Mouse (Mus musculus) c-Kit-positive CD71-positive TER-119-positive erythroid progenitor cells, embryonic 14.5 days (primary cell): ENCODE results near the gene Hes2.

Experiments
- DNase-seq: peaks from one replicate; pipeline ENCODE4 v3.0.0-alpha.2; 2013; ENCODE audit warnings: low spot score

Hes2 gene

DNA sequence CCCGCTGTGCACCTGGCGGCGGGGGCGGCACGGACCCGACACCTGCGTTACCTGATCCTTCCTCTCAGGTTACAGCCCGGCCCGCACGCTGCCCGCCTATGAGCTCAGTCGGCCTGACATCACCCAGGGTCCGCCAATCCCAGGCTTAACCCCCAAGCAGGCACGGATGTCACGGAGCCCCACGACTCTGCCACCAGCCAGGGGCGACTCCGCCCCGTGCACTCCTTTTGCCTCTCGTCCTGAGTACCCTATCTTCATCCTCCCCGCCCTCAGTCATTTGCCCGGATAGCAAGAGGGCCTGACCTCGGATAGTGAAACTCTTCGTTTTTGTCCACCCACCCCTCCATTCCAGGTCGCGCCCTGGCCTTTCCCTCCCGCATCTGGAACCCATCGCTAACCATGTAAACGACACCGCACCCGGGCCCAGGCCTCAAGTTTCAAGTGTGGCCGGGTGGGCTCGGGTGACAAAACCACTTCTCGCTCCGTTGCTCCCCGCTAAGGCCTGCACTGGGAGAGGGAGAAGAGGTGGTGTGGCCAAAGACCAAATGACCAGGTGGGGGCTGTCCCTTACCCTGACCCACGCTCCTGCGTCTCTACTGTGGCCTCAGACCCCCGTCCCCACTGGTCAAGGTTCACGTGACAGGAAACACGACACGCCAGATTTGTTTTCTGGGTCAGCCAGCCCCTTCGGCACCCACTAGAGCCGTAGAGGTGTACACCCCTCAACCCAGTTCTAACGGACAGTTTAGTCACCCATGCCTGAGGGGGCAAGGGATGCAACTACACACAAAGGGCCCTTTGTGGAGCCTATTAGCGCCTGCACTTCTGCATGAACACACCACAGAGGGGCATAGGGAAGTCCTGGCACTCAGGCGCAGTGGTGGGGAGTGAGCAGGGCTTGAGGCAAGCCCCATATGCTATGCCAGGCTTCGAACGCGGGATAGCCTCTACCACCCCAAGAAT is 26.6 kb upstream of the Hes2 start:
- no peak for DNase-seq

DNA sequence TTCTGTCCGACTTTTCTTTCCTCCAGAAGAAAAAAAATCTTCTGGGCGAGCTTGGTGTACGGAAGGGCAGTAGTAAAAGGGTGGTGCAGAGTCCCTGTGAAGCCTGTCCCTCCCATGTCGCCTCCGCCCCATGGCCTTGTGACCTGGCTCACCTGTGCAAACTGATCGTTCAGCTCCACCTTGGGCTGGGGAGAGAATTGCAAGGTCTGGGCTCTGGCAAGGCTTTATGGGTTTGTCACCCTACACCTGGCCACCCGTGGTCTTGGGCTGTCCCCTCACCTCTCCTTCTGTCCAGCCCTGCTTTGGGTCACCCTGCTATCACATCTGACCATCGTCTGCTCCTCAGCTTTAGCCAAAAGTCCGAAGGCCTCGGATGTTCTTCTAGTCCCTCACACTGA is 25.9 kb upstream of the Hes2 start:
- no peak for DNase-seq

DNA sequence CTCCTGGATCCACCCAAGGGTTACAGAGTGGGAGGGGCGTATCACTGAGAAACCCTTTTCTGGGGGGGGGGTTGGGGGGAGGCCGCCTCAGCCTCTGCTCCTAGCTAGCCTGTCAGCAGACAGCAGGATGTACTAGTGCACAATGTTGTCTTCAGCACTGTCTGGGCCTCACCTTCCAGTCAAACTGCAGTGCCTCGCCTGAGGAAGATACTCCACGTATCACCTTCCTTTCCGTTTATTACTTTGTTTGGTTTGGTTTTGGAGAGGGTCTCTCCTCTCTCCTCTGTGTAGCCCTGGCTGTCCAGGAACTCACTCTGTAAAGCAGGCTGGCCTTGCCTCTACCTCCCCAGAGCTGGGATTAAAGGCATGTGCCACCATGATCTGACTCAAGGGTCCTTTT is 25.5 kb upstream of the Hes2 start:
- DNase-seq: no peak

- DNase-seq: peak; percentile 62
Measured at GRCm38 (mm10) chr4:152134507-152134906, 24.2 kb upstream of the Hes2 start.

GRCm38 (mm10) chr4:152135363-152135762 is 23.3 kb upstream of the Hes2 start:
- no peak for DNase-seq

DNA sequence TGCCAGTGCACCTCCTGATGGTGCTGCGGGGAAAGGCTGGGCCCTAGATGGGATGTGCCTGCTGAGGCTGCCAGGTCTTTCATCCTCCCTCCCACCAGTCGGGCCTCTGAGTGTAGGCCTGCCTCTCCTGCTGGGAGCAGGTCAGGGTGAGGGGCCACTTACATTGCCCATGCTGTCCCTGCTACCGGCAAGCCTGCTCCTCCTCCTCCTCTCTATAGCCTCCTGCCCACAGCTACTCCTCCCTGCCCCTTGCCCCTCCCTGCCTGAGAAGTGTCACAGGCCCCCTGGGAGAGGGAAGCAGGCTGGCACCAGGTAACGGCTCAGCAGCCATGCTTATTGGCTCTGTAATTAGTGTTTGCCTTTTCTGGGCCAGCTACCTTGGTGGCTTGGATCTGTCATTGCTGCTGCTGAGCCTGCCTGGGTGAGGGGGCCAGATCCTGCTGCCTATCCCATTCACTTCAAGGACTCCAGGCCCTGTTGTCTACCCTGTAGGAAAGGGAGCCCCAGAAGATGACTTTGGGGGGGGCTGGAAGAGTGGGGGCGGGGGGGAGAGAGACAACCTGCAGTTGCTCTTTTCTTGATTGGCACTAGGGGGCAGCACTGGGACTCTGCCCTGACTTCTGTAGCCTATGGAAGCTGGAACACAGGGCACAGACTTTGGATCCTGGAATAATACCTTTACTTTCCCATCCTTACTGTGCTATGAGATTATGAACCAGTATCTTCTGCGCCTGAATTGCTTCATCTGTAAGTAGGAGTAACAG is 22.4 kb upstream of the Hes2 start:
- peak; percentile 46 for DNase-seq

GRCm38 (mm10) chr4:152136876-152137250 is 21.8 kb upstream of the Hes2 start:
- no peak for DNase-seq

DNA sequence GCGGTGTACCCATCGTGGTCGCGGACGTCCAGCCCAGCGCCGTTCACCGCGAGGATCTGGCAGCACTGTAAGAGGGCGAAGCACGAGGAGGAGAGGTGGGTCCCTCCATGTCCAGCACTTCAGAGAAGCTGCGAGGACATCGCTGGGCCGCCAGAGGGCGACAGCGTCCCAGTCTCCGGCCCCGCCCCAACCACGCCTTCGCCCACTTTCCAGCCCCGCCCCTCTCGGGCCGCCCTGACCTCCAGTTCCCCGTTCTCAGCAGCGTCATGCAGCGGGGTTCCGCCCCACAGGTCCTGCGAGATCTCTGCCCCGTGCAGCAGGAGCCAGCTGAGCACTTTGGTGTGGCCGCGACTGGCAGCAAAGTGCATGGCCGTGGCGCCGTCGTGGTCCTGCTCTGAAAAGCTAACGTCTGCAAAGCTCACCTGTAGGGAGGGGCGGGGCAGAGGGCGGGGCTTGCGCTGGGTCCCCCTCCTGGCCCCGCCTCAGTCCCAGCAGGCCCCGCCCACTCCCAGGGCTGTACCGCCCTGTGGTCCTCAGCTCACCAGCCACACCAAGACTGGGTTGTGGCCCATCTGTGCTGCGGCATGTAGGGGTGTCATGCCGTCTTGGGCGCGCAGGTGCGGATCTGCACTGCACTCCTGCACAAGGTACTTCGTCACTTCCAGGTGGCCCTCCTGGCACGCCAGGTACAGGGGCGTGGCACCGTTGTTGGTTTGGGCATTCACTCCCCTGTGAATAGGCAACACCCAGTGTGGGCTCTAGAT is 20.0 kb upstream of the Hes2 start:
- peak; percentile 85 for DNase-seq

GRCm38 (mm10) chr4:152140441-152140840 is 18.2 kb upstream of the Hes2 start:
- peak; percentile 64 for DNase-seq

- DNase-seq: no peak
Measured at GRCm38 (mm10) chr4:152141521-152142135, 17.0 kb upstream of the Hes2 start.

DNA sequence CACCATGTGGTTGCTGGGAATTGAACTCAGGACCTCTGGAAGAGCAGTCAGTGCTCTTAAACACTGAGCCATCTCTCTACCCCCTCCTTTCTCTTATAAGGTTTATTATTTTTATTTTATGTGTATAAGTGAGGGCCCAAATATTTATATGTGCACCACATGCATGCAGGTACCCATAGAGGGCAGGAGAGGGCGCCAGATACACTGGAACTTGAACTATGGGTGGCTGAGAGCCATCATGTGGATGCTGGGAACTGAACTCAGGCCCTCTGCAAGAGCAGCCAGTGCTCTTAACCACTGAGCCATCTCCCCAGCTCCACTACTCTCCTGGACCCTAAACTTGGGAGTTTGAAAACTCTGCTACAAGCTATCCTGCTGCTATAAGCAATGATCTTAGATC is 15.0 kb upstream of the Hes2 start:
- no peak for DNase-seq

DNA sequence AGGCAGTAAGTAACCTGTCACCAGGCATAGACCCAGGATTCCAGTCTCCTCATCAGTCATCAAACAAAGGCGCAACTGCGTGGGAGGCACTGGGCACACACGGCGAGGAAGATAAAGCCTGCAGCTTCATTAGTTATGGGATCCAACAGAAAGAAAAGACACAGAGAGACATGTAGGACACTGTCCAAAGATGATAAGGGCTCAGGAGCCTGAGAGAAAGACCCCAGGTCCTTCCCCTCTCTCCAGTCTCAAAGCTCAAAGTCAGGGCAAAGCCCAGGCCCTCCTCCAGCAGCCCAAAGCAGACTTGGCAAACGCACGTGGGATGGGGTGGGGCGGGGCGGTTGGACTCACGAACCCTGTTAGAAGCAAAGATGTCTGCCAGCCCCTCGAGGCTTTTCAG is 13.2 kb upstream of the Hes2 start:
- no peak for DNase-seq

GRCm38 (mm10) chr4:152146033-152146827 is 12.4 kb upstream of the Hes2 start:
- DNase-seq: no peak

DNA sequence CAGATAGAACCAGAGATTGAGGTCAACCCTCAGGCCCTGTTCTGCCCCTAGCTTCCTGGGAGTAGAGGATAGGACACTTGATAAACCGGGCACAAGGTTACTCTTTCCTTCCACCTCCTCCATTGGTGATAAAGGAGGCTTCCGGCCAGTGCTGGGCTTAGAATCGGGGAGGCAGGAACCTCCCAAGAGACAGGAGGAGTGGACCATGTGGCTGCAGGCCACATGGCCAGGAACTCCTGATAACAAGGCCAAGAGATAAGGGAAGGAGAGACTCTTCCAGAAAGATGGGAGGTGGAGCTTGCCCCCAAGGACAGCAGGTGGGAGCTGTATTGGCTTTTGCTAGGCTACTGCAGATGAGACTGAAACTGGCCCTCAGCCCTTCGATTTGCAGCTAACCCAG is 8.1 kb upstream of the Hes2 start:
- no peak for DNase-seq

GRCm38 (mm10) chr4:152151451-152151965 is 7.2 kb upstream of the Hes2 start:
- DNase-seq: no peak

DNA sequence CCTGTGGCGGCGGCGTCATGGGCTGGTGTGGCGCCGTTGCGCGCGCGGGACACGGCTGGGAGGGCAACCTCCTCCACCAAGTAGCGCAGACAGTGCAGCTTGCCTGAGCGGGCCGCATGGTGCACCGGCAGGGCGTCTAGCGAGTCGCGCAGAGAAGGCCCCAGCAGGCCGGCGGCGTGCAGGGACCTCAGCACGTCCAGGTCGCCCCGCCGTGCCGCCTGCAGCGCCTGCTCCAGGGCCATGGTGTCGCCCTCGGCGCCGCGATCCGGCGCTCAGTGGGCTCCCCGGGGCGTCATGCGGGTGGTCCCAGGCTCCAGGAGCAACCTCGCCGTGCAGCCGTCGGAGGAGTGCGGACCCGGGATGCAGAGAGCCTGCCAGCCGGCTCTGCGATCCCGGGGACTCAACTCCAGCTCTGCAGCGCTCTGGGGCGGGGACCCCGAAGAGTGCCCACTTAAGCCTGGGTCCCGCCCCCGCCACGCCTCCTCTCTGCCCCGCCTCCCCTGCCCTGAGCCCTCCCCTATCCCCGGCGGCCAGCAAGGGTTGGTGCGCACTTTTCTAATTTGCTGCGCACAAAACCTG is 6.6 kb upstream of the Hes2 start, which contains the start of gene Espn:
Espn (minus strand) TSS at position 406 of the 579 bp plus-strand sequence.
- DNase-seq: no peak

- DNase-seq: peak; percentile 76
Measured at GRCm38 (mm10) chr4:152153771-152154177, 4.9 kb upstream of the Hes2 start.

DNA sequence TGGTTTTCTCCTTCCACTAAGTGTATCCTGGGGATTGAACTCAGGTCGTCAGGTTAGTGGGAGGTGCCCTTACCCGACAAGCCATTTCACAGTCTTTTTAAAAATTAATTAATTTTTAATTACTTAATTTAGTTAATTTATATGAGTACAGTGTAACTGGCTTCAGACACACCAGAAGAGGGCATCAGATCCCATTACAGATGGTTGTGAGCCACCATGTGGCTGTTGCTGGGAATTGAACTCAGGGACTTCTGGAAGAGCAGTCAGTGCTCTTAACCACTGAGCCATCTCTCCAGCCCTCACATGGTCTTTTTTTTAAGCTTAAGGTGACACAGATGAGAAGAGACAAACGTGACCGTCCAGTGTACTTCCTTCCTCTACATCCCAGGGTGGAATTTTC is 3.6 kb upstream of the Hes2 start:
- DNase-seq: no peak

DNA sequence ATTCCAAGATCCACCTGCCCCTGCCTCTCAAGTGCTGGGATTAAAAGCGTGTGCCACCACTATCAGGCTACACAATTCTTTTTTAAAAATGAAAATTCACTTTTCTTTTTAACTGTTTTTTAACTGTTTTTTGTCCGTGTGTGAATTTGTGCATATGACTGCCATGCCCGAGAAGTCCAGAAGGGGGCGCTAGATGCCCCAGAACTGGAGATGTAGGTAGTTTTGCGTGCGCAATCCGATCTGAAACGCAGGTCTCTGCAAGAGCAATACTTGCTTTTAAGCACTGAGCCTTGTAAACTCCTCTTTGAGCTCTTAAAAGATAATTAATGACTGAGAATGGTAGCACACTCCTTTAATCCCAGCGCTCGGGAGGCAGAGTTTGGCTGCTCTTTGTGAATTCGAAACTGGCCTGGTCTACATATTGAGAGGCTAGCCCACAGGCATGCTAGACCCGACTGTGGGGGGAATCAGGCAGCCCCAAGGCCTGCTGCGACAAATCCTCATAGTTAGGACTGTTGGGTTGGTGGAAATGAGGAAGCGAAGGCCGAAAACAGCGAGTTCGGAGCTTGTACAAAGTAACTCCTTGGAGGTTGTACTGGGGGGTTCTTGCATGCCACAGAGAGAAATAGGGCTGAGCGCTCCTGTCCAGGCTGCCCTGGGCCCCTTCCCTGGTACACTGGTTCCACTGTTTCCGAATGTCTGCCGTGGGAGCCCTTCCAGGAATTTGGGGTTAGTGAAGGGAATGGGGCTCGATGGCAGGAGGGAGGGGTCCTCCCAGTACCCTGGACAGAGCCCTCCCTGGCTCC is 685 bp upstream of the Hes2 start:
- DNase-seq: peak; percentile 69

DNA sequence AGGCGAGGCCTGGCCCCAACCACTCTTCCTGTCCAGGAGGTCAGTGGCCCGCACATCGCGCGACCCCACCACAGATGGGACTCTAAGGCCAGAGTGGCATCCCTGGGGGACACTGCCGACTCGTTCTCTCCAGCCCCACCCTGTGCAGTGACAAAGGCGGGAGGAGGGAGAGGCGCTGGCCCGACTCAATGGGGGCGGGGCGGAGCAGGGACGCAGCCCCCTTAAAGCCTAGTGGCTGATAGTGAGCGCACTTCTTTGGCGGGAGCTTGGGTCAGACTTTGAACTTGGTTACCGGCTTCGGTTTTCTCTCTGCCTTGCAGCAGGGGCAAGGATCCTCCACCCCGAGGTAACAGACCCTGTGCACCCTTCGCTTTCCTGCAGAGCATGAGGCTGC is 615 bp downstream of the Hes2 start:
- no peak for DNase-seq
